Mouse (Mus musculus): ENCODE measurements around the gene Hydin. TPM values are rescaled to one million over a fixed set of nuclear protein-coding genes. Genes with fewer than 3 reads are reported as not detected.
"Not testable (repeated sequence)": the region's sequence is repeated elsewhere in the genome, so short reads cannot be mapped to it uniquely, and the experiment has no call there.

Hydin gene
- total RNA-seq, 2 experiments from 2014 or later, result 0.11 TPM; not detected in 1

DNA sequence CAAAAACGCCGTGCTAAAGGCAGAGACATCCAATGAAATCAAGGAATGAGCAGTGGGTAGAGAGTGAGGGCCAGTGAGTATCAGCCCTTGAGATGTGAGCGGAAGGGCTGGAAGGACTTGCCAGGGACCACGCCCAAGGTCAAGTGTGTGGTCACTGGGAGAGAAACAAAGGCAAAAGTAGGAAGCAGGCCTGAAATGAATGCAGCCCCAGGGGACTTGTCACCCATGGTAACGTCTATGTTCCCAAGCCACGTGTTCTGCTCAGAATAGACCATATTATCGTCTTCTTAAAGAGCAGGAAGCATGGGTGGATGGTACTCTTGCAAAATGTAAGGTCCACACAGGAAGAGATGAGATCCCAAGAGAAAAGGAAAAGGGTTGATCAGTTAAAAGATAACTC is 253.0 kb downstream of the Hydin start:
- no peak for ATAC-seq (ENCODE audit: poor library complexity, severe bottlenecking)

DNA sequence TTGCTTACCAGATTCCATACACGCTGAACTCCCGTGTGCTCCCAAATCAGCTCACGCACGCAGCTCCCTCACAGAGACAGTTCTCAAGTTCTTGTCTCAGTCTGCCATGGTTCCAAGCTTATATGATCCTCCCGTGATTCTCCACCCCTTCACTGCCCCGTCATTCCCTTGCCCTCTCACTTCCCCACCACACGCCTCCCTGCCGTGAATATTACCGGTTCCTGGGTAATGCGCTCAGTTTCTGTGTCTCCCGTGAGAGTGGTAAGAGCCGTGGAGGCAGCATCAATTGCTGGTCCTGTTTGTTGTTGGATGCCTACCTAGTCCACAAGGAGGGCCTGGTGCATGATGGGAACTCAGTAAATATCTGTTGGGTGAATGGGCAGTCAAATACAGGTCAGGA is 255.1 kb downstream of the Hydin start:
- no peak for ATAC-seq (ENCODE audit: poor library complexity, severe bottlenecking)

DNA sequence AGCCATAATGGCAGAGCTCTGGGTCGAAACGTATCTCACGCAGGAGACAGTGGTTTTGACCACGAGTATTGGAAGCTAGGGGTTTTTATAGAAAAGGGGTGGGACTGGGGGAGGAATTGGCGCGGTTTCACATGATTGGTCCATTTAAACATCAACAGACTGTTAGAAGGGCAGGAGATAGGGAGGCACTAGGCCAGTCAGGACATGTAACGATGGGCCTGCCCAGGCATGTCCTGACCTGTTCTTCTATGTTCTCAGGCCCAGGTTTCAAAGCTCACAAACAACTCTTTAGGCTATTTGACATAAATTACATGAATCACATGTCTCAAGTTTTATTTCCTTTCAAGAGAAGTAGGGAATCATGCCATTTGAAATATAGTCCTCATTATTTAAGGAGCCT is 255.7 kb downstream of the Hydin start:
- ATAC-seq (ENCODE audit: poor library complexity, severe bottlenecking), result not testable (repeated sequence)

DNA sequence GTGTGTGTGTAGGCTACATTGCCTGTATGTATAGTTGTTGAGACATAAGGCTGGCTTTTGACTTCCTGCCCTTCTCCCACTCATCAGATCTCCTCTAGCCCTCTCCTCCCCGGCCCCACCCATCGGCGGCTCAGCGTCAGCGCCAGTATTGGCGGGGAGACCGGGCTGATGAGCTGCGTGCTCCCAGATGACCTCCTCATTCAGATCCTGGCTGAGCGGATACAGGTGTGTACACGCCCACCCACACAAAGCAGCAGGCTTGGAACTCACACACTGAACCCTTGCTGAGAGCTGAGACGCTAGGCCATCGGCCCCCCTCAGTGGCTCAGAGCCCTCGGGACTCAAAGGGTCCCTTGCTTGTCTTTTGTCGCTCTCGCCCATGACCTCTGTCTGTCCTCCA is 256.2 kb downstream of the Hydin start:
- no peak for ATAC-seq (ENCODE audit: poor library complexity, severe bottlenecking)

DNA sequence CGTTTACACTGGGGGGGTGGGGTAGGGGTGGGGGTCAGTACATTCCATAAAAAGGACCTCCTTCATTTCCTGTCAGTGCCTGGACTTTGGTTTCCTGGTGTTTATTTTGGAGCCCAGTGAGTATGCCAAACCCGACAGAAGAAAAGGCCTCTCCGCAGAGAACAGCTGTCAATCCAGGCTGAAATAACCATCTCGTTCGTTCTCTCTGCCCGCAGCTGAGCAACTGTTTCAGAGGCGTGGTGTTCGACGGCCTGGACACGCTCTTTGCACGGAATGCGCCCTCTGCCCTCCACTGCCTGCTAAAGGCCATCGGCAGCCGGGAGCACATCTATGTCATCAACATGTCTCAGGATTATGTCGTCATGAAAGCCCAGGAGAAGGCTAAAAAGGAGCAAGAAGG is 258.5 kb downstream of the Hydin start:
- ATAC-seq (ENCODE audit: poor library complexity, severe bottlenecking), result no peak

DNA sequence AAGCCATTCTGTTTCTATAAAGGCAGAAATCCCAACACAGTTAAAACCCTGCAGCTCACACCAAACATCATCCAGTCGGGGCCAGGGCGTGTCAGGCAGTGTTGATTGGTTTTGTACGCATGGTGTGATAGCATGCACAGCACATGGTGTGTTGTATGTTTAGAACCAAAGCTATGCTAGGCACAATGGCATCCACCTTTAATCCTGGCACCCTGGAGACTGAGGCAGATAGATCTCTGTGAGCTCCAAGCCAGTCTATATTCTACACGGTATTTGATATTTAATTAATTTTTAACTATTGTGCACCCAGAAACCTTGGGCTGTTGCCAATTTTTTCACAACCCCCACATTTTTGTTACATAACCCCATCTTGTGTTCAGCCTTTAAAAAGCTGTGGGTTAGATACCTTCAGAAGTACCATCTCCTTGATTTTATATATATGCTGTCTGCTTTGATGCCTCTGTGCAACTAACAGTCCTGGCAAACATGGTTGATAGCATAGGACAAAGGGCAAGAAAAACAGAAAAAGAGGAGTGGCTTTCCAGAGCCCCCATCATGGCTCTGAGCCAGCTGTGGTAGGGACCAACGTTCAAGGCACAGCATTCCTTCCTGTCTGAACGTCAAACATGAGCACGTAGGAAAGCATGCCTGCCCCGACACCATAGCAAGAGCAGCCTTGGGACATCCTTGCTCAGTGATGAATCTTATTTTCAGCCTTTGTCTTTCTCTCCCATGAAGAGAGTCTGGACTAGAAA is 263.4 kb downstream of the Hydin start:
- ATAC-seq (ENCODE audit: poor library complexity, severe bottlenecking), result no peak

DNA sequence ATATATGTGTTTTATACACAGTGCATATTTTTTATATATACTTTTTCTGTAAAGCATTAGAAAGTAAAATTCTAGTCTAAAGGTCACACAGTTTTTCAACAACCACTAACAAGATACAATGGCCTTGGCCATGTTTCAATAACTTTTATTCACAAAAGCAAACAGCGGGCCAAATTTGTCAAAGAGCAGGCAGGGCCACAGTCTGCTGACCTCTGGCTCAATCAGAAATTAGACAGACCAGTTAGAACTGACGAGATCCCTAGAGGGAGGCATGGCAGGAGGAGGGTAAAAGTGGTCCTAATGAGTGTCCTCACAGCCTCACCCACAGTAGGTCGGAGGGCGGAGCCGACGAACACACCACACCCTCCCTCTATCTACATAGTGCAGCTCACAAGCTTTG is 267.0 kb downstream of the Hydin start:
- ATAC-seq (ENCODE audit: poor library complexity, severe bottlenecking), result no peak

DNA sequence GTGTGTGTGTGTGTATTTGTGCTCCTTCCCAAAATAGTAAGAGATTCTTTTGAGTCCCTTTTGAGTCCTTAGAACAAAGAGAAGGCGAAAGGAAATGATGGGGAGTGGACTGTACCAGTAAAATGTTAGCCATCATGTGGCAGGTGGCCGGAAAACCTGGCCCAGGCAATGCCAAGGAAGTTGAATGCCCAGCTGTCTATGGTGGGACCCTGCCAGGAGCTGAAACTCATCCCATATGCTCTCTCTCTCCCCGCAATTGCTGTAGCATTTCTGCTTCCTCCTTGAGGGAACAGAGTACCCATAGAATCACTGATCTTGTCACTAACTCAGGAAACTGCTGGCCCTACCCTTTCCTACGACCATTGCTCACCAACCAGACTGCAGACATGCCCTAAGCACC is 271.1 kb downstream of the Hydin start:
- ATAC-seq (ENCODE audit: poor library complexity, severe bottlenecking), result no peak

DNA sequence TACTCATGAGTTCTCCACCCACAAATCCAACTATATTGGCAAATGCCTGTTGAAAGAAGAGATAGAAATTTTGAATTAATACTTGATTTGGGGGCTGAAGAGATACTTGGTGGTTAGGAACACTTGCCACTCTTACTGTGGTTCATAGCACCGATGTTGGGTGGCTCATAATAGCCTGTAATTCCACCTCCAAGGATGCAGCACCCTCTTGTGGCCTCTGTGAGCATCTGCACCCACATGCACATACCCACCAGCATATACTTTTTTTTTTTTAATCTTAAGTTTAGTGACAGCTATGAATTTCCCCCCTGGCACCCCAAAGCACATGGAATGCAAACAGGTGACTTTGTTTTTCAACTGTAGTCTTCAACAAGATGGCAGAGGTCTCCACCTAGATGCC is 283.6 kb downstream of the Hydin start:
- ATAC-seq (ENCODE audit: poor library complexity, severe bottlenecking), result no peak

DNA sequence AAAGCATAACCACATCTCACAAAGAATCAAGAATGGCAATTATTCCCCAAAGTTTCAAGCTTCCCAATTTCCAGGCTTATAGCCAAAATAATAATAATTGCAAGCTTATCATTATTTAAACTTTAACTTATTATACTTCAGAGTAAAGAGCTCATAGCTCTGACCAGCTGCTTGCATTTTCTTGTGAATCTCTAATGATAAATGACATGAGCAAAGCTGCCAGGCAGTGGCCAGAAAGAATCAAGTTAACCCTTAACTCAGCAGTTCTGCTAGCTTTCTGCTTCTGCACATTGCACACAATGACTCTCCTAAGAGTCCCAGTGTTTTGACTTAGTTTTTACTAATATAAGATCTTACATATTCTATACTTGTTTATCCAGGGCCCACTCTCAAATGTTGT is 285.3 kb downstream of the Hydin start:
- ATAC-seq (ENCODE audit: poor library complexity, severe bottlenecking), result not testable (repeated sequence)

DNA sequence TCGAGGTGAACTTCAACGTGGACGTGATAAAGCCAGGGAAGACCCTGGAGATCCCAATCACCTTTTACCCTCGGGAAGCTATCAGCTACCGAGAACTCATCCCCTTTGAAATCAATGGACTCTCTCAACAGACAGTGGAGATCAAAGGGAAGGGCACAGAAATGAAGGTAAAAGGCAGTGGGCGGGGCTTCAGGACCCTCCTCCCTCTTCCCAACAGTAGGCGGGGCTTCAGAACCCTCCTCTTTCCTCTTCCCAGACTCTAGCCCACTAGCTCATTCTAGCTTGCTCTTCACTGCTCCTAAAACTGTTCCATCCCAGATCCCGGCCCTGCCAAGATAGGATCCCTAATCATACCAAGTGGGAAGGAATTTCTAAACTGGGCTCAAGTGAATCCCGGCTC is 325.9 kb downstream of the Hydin start:
- ATAC-seq (ENCODE audit: poor library complexity, severe bottlenecking), result no peak

DNA sequence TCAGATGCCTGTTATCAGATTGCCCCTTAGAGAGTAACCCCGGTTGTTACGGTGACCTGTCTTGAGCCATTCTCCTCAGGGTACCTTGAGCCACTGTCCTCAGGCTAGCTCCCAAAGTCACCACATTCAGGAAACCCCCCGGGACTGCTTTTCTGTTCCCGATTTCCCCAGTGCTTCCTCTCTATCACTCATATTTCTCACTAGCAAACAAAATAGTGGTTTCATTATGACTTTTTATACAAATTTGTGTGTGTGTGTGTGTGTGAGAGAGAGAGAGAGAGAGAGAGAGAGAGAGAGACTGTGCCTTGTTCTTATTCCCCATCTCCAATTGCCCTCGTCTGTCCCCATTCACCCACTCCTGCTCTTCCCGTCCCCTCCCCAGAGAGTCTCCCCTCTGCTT is 327.4 kb downstream of the Hydin start:
- no peak for ATAC-seq (ENCODE audit: poor library complexity, severe bottlenecking)

DNA sequence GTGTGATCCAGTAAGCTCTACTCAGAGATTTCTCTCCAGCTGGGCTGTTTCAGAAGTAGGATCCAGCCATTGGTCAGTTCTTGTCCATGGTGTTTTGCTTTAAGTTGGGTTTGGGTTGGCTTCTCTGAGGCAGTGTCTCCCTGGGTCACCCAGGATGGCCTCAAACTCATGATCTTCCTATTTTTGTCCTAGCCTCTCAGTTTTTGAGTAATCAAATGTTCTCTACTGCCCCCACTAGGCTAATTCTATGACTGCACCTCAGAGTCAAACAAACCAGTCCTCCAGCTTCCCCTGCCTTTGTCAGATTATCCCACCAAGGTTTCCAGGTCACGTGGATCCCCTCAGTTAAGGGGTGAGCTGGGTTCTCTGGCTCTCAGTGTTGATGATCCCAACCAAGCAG is 337.8 kb downstream of the Hydin start:
- peak; percentile 57 for ATAC-seq (ENCODE audit: poor library complexity, severe bottlenecking)

DNA sequence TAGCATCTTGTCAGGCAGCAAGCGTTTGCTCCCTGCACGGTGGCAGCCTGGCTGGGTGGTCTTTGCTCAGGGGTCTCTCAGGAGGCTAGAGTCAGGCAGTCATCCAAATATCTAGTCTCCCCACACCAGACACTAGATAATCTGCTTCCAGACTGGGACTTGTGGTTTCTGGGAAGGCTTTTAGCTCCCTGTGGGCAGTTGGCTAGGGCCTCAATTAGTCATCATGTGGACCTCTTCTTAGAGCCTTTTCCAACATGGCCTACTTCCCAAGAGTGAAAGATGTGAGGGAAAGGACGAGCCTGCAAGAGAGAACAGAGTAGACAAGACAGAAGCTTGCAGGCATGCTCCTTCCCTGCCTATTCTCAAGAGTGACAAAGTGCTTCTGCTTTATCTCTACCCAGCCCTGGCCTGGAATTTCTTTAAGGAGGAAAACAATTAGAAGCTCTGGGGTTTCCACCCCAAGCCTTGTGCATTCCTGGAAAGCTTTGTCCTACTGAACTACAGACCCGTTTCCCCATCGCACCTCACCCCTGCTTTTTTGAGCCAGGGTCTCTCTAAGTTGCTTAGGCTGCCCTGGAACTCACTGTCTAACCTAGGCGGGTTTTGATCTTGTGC is 338.7 kb downstream of the Hydin start:
- no peak for ATAC-seq (ENCODE audit: poor library complexity, severe bottlenecking)

DNA sequence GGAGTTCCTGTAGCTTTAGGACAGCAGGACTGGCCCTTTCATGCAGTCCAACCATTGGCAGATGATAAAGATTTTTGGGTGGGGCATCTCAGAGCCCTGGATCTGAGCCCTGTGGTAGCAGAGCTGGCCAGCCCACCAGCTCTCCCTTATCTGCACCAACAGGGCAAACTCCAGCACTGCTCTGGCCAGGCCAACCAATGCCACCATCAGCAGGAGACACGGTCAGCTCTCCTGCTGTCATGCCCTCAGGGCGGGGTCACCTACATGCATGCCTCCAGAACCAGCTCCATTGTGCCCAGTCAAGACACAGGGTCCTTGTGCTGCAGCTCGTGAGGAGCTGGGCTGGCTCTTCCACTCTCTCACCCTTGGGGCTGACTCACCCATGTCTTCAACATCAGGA is 349.0 kb downstream of the Hydin start:
- no peak for ATAC-seq (ENCODE audit: poor library complexity, severe bottlenecking)

DNA sequence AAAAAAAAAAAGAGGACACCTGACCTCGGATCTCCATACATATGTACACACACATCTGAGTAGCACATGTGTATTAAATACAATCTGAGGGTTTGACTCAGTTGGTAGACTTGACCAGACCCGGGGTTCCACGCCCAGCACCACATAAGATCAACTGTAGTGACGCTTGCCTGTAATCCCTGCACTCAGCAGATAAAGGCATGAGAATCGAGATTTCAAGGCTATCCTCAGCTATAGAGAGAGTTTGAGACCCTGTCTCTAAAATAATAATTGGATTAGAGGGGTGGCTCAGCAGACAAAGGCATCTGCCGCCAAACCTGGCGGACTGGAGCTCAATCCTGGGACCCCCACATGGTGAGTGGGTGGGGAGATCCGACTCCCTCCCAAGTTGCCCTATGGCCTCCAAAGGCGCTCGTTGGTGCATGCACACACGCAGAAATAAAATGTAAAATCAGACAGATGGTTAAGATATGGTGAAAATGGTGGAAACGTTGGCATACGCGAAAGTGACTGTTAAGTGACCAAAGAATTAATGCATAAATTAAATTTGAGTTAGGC is 351.1 kb downstream of the Hydin start:
- no peak for ATAC-seq (ENCODE audit: poor library complexity, severe bottlenecking)

DNA sequence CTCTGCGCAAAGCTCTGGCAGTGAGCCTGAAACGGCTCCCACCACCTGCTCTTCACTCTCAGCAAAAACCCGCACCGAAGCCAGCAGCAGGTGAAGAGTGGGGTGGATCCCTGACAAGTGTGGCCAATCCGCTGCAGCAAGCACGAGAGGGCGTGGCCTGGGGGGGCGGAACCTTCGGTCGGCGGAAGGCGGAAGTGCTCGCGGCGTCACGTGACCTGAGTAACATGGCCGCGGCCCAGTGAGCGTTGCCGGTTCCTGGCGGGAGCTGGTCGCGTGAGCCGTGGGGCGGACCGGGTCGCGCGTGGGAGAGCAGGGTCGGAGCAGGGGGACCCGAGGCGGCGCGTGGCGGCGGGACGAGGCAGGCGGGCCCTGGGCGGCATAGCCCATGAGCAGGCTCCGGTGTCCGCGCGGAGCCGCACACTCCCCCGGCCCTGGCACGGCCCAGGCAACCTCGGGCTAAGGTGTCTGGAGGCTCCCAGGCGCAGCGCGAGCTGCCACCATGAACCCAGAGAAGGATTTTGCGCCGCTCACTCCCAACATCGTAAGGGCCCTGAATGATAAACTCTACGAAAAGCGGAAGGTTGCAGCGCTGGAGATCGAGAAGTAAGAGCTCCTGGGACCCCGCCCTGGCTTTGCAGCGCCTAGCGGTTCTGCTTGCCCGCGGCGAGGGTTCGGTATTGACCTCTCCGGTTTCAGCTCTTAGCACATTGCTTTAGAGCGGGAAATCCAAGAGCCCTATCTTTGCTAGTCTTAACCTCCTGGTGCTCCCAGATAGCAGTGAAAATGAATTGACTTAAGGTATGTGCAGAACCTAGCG is 351.8 kb downstream of the Hydin start, which contains the start of gene Vac14:
Gene Vac14, plus strand, starts transcription at position 195 of the 817 bp plus-strand sequence.
- peak; percentile 93 for ATAC-seq (ENCODE audit: poor library complexity, severe bottlenecking)

DNA sequence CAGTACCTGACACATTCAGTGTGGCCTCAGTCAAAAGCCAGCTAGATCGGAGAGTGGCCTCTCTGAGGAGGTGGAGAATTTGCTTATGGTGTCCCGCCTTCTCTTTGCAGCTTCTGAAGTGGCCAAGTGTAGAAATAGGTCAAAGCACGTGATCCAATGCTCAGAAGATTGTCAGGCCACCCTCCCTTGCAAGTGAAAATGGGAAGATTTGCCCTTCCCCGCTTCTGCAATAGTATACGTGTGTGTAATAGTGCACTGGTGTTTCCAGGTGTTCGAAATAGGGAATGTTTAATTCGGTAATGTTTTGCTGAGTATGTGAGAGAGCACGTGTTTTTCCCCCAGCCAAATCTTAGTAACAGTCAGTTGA is 352.4 kb downstream of the Hydin start:
- peak; percentile 6 for ATAC-seq (ENCODE audit: poor library complexity, severe bottlenecking)

DNA sequence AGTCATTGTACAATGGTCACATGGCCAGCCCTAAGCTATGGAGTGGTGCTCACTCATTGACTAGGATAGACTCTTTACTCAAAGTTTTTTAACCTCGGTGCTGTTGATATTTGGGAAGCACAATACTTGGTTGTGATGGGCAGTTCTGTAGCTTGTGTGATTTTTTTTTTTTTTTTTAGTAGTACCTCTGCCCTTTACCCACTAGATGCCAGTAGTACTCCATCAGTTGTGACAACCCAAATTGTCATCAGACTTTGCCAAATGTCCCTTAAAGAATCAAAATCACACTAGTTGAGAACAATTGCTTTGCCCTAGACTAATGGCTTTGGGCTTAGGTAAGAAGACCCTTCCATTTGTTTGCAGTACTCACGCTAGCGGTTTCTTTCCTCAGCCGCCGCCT is 353.1 kb downstream of the Hydin start:
- no peak for ATAC-seq (ENCODE audit: poor library complexity, severe bottlenecking)

DNA sequence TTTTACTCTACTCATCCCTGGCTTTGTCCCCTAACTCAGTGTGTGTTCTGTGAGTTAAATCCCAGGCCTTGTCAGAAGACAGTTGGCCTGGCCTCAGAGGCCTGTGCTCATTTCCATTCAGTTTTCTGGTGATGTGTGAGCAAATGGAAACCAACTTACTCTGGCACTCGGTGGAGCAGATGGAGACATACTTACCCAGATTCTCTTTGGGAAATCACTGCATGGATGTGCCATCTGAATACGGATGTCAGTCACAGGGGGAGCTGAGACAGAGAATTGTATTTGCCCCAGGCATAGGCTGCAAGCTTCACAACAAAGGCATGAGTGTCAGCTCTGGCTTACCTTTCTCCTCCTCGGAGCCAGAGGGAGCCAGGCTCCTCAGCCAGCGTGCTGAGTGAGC is 359.7 kb downstream of the Hydin start:
- ATAC-seq (ENCODE audit: poor library complexity, severe bottlenecking), result no peak

DNA sequence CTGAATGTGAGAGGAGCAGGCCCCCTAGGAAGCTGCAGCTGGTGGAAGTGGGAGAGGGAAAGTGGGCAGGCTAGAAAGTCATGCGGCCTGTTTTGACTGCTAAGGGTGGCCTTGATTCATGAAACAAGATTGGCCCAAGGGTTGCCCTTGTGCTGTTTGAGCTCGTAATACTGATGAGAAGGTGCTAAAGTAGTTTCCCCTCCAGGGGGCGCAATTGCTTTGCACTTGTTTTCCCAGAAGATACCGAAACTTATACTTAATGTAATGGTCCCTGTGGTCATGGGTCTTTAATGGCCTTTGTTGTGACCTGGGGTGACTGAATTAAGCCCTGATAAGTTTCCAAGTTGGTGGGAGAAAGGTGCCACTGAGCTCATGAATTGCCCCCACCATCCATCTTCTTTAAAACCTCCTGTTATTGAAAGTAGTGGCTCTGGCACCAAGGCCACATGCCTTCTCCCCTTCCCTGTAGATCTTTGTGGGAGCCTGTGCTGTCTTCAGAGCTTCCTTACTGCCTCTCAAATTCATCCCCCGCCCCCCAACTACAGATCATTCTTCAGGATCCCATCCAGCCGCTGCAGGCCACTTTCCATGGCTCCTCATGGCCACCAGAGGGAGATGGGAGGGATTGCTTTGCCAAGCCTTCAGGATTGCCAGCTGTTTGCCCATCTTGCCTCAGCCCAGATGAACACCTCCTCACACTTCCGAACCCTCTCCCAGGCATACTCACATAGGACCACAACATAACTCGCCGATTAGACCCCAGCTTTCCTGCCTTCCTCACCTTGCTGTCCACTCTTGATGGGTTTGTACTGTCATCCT is 362.7 kb downstream of the Hydin start:
- peak; percentile 63 for ATAC-seq (ENCODE audit: poor library complexity, severe bottlenecking)

All from megakaryocyte, adult 5-6 weeks (primary cell).